Mouse (Mus musculus): ENCODE results near the gene Fam120b.
A peak's percentile ranks its signal among the peaks of the same experiment; 100 is the strongest.

The Fam120b gene

DNA sequence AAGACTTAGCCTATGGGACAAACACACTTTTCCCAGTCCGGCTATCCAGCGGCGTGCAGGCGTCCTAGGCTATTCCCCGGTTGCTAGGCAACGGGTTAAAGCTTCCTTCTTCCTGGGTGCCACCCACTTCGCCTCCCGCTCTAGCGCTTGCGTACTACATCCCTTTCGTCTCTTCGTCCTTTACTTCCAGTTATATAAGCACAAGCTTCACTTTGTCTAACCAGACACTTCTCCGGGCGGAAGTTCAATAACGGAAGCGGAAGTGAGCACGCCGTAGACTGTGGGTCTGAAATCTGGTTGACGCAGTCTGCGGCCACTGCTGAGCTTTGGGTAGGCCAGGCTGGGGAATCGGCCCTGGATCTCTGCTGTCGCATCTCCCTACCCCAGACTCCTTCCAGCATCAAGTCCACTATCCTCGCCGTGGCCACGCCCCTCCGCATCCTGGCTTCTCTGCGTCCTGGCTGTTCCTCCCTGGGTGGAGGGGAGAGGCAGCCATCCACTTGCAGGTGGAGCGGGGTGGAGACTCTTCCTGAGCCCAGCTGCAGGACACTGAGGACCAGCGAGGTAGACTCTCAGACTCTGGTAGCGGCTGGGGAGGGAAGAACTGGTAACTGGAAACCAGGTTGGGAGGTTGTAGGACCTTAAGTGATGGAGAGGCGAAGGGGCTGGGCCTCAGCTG, at the start of gene Fam120b:
Gene Fam120b, plus strand, starts transcription at position 206 of the 679 bp plus-strand sequence.
- peak; percentile 76 for DNase-seq

DNA sequence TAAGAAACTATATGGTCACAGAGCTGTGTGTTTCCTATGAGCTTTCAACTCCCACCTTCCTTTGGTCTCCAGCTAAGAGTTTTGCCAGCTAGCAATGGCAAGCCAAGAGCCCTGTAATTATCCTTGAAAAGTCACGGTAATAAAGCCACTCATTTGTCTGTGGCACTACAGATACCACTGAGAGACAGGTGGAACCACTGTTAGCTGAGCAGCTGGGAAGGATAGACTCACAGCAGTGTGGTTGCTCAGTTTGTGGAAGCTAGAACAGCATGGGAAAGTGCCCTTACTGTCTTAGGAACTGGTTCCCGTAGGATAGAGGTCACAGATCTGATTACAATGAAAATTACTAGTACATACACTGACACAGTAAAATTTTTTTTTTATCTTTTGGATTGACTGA, 45.9 kb upstream of the Fam120b start:
- no peak for DNase-seq

DNA sequence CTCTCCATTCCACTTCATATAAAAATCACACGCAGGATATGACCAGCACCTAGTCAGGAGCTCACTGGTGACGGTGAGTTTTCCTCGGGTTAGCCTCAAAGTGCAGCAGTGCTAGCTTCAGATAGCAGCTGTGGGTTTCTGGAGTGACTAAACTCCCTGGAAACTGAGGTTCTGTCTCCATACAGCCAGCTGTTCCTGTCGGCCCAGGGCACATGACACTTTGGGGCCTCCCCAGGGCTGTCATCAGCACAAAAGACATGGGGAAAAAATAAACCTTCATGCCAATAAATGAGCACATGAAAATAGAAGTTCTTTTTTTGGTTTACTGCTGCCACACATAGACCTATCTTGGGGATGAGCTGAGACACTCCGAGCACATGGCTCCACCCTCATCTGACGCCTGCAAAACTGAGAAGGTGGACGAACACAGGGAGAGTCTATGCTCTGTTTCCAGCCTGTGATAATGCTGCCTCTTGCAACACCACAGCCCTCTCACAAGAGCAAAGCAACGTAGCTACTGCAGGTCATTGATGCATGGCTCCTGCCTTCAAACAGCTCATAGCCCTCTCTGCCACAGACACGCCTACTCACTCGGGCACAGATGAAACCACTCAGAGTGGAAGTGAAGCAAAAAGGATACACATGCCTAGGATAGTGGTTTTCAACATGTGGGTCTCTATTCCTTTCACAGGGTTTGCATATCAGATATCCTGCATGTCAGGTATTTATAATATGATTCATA, 43.0 kb upstream of the Fam120b start:
- DNase-seq, result no peak

DNA sequence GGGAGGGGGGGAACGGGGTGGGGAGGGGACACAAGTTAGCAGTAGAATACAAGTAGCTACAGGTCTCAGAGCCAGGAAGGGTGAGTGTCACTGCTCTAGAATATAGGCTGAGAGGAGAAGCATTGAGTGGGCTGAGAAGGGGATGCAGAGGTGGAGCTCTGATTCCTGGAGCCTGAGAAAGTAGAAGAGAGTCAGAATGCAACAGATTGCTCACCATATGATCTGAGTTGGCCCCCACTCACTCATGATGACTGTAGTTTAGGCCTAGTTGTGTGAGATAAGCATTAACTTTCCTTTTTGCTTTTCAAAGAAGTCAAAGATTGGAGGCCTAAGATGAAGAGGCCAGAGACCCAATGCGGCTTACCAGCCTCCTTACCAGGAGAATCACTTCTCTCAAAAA, 42.0 kb upstream of the Fam120b start:
- no peak for DNase-seq

DNA sequence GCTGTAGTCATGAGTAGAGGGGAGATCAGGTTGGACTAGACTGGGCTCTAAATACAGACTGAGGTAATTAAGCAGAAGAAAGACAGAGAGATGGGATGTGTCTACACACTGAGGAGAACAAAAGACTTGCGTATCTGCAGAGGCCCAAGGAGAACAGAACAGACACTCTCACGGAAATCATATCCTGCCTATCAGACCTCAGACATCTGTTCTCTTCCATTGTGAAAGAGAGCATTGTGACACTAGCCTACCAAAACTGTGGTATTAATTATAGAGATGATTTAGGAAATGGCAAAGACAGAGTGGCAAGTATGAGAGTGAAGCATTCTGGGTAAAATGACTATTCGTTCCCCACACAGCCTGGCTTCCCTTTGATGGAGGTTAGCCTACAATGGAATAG, 40.9 kb upstream of the Fam120b start:
- no peak for DNase-seq

GRCm38 (mm10) chr17:15356526-15356925, 39.5 kb upstream of the Fam120b start:
- no peak for DNase-seq

DNA sequence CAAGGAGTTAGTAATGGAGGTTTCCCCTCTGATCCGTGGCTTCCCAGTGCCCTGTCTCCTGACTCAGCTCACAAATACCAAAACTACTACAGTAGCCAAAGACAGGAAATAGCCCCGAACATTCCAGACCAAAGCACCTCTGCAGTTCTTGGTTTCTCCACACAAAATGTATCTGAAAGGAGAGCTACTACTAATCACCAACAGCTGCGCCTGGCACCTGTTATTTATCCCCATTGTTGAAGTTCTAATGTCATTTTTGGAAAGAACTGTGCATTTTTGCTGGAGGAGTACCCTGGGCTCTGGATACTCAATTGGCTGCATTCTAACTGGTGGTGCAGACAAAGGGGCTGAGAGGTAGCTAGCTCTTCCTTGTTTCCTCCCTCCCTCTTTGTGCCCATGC, 38.9 kb upstream of the Fam120b start:
- no peak for DNase-seq

- DNase-seq, result no peak
Observed at GRCm38 (mm10) chr17:15363656-15364055, 32.3 kb upstream of the Fam120b start.

DNA sequence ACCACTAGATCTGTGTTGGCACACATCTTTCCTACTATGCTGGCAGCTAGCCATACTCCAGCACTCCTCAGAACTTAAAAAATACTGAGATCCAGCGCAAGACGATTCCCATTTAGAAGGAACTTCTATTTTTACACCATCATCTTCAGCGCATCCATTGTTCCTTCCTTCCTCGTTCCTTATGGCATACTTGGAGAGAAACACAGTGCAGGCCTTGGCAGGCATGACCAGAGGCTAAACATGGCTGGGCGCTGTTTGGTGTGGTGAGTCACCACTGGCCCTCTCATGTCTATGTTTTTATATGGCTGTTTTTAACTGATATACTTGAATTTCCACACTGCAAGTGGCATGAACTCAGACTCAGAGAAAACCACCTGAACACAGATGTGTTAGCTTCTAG, 30.4 kb upstream of the Fam120b start:
- DNase-seq, result no peak

DNA sequence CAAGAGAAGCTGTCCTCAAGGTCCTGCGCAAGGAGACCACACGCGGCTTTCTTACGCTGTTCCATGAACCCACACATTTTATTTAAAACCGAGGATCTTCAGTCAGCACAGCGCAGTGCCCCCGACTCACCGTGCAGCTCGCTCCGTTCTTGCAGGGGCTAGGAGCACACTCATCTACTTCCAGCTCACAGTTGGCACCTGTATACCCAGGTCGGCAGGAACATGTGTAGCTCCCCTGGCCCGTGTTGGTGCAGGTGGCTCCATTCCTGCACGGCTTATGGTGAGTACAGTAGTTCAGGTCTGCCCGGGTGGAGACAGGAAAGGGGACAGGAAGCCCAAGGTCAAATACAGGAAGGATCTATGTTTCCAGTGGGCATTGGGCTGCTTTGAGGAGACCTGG, 25.6 kb upstream of the Fam120b start:
- DNase-seq, result no peak

DNA sequence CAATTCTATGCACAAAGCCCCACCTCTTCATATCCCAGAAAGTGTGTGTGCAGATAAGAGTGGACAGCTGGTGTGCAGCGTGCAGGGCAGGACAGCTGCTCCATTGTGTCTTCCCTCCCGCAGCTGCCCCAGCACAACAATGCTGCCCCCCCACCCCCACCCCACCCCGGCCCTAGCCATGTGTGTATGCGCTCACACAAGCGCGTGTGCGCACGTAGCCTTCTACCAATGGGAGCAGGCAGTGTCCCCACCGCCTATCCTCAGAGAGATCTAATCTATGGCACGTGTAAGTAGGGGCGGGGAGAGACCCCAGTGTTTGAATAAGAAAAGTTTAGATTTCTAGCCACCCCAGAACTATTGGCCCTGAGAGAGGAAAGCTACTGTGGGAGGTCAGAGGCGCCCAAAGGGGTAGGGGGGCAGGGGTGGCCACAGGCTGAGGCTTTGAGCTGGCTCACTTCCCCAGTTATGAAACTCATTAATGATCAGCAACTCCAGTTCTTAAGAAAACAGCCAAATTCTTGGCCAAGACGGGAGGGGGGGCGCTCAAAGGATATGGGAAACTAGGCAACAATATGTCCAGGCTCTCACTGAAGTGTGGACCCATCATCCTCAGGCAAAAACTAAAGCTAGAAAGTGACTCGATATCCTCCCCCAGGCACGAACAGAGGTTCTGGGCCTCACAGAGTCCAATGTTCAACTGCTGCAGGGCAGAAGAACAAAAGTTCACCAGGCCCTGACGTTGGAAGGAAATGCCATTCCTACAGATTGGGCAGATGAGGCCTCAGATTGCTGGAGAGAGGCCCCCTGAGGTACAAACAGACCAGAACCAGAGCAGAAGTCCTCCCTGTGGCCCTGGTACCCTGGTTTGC, 23.8 kb upstream of the Fam120b start:
- no peak for DNase-seq

- no peak for DNase-seq
Observed at GRCm38 (mm10) chr17:15372931-15373652, 22.9 kb upstream of the Fam120b start.

DNA sequence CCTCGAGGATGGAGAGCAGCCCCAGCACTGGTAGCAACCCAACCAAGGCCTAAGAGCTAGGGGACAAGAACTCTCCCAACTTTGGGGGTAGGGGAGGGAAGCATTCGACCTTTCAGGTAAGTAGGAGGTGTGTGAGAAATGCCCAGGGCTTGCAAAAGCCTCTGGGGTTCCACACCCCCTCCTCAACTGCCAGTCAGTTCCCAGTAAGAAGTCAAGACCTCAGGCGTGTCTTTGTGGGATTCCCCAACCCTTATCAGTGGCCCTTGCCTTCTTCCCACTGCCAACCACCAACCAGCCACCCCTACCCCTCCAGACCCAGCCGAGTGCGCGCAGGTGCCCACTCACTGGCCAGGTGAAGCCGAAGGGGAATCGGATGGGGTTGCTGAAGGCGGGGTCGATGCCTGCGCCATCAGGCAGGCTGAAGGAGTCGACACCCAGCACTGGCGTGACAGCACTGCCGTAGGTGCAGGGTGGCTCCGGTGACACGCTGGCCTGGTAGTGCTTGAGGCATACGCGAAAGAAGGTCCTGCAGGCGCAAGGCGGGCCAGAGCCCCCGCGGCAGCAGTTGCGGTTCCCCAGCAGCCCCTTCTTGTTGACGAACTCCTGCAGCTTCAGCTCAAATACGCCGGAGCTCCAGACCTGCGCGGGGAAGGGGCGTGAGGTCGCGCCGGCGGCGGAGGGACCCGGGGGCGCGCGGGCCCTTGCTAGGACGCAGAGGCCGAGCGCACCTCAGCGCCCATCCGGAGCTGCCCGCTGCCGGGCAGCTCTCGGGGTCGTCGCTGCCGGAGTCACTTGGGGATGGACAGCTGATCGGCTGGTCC, 21.5 kb upstream of the Fam120b start:
- peak; percentile 27 for DNase-seq

DNA sequence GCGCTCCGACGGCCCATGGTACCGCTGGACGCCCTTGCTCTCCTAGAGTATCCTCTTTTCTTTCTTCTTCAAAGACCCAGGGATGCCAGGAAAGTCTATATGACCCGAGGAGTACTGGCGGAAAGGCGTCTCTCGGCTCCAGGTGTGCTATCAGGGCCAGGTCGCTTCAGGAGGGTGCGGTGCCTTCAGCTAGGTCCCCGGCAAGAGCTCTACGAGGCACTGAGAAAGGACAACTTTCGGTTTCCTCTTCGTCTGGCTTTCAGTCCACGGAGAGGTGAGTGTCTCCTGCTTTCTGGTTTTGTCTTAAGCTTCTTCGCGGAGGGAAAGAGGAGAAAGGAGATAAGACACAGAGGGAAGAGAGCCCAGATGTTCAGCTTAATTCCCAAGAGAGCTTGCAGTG, 20.8 kb upstream of the Fam120b start:
- peak; percentile 20 for DNase-seq

- DNase-seq, result peak; percentile 58
Observed at GRCm38 (mm10) chr17:15375701-15376493, 20.1 kb upstream of the Fam120b start.

DNA sequence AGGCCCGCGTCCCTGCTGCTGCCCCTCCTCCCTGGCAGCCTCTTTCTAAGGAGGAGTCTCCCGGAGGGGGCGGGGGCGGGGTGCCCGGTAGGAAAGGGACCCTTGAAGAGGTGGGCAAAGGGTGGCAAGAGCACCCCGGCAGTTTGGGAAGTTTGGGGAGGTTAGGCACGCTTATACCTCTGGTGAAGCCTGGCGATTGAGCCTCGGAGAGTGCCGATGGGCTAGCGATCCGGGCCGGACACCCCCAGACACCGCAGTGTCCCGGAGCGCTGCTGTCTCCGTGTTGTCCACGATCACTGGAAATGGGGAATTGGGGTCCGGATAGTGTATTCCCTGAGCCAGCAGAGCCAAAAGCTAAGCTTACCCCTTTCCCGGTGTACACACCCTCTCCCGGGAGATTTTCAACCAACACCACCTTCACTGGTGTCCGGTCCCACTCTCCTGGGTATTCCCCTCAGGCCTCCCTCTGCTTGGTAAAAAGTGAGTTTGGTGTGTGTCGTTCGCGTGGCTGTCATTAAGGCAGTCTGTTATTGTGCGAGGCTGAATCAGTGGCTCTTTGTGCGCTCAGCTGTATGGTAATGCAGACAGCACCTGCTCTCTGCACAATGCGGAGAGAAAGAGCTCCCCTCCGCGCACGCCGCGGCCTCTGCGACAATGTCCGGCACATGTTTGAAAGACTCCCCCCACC, 19.4 kb upstream of the Fam120b start, which contains the start of gene Dll1:
Gene Dll1, minus strand, starts transcription at position 379 of the 688 bp plus-strand sequence.
- no peak for DNase-seq

DNA sequence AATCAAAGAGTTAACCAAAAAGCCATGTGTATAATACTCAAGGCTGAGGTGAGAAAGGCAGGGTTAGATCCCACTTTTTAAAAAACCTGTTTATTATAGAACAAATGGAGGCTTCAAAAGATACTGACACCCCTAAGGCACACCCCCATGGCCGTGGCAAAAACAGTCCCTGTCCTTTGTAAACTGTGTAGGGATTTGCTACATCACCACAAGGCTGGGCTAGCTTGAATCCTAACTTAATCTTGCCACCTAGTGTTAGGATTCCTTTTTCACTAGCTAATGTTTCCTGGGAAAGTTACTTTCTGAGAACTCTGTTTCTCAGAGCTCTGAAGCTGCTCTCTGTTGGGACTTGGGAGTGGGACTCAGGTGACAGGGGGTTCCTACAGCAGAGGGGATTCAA, 18.1 kb upstream of the Fam120b start:
- DNase-seq, result no peak

DNA sequence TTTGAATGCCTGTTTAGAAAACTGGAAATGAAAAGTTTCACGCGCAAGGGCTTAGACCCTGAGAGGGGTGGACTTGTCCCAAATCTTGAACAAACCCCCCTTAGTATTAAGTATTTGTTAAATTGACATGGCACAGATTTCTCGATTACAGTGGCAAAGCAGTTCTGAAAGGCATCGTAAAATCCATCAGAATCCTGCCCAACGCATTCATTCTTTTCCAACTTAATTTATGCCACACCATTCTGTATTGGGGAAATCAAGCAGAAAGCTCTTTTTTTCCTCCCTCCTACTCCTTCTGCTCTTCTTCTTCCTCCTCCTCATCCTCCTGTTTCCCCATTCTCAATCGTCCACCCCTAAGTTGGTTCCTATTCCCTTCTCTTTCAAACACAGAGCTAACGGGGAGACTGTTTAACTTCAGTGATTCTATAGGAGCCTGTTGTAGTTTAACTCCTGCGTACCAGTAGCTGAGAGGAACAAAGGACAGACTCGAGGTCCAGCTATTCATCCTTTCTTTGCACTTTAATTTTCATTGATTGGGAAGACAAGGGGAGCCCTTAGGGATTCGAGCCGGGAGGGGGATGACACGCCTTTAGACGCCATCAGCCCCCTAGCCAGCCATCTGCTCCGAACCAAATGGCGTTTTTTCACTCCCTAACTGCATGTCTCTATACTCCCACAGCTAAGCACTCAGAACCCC, 17.4 kb upstream of the Fam120b start:
- no peak for DNase-seq

DNA sequence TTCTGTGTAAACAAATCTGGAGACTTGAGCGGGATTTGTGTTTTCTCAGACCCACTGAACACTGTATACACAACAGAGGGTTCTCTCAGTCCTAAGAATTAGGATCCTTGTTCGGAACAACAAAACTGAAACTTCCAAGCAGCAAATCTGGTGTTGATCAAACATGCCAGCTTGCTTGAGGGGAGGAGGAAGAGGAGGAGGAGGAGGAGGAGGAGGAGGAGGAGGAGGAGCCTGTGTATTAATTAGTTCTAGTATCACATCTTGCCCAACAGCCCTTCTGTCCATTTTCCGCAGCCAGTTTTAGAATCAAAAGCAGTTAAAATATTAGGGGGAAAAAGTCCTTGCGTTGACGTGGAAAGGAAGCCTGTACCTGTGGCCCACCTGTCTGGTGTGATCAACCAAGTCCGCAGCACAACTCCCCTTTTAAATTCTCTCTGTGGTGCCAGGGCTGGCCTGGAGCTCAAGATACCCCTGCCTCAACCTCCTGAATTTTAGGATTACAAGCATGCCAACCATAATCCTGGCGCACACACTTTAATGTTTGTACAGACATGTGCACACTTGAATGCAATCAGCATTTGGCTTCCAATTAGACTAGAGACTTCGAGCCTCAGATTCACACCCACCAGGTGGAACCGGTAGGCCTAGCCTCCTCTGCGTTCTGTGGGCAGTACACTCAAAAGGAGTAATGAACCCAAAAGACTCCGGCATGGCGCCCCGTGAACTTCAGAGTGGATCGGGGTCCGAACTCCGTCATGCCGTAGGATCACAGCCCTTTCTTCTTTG, 16.1 kb upstream of the Fam120b start:
- no peak for DNase-seq
